Mouse (Mus musculus): ENCODE data around the gene Otp. TPM values are rescaled to one million over a fixed set of nuclear protein-coding genes. Genes with fewer than 3 reads are reported as not detected.

Gene Otp
- polyA plus RNA-seq, 1 experiment from 2014 or later, result not detected

DNA sequence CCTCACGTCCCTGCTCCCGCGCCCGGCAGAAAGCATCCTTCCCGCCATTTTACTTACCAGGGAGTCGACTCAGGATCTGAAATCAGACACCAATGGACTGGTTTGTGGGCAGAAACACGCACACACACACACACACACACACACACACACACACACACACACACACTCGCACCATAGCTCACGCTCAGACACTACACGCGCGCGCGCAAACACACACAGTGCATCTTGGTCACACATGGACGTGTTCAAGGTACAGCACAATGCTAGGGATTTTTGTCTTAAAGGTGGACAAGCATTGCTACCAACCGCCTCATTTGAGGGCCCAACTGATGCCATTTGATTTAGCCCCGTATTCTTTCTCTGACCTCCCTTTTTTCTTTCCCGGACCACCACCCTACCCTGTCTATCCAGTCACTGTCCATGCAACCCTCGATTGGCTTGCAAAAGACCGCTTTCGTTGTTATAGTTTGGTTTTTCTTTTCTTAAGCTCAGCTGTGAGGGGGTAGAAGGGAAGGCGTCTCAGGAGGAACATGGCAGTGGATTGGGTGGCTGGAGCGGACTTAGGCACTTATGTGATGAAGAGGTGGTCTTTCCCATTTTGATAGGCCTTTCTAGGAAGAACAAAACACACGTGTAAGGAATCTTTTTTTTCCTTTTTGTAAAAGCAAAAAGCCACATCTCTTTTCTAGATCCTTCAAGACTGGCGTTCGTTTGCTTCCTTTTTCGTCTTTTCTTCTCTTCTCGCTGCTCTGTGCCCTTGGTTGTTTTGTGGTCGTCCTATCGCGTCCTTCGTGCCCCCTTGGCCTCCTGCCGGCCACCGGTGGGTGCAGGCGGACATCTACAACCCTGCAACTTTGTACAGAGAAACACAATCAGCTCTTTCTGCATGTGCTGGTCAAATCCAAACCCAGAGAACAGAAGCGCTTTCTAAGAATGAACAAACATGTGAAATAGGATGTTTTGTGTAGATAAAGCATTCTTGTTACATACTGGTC is 8.9 kb downstream of the Otp start:
- 3% methylated on average over 36 of the region's 36 CpGs for WGBS
- ATAC-seq (ENCODE audit: insufficient number of reproducible peaks, insufficient read depth, low FRiP score, low read depth), result no peak
- Histone ChIP-seq H3K36me3 (ENCODE audit: control insufficient read depth, insufficient read depth, low read length) (no peaks in the 10 kb centered on the region), H3K27me3 (ENCODE audit: control insufficient read depth, insufficient read depth, low read length) (peaks cover 87% of the 10 kb centered on the region), H3K9ac (replicated peaks; ENCODE audit: low read depth, low read length) (no peak overlapping the region), H3K9me3 (ENCODE audit: control insufficient read depth, low read depth, low read length) (no peaks in the 10 kb centered on the region), H3K4me2 (replicated peaks; ENCODE audit: low read depth, low read length) (peak overlapping the region; percentile 76), H3K4me3 (ENCODE audit: low read depth, low read length) (peak overlapping the region; percentile 40), H3K4me1 (ENCODE audit: control insufficient read depth, insufficient read depth, low read length) (peaks cover 13% of the 10 kb centered on the region), H3K27ac (ENCODE audit: low read length) (no peak overlapping the region)

DNA sequence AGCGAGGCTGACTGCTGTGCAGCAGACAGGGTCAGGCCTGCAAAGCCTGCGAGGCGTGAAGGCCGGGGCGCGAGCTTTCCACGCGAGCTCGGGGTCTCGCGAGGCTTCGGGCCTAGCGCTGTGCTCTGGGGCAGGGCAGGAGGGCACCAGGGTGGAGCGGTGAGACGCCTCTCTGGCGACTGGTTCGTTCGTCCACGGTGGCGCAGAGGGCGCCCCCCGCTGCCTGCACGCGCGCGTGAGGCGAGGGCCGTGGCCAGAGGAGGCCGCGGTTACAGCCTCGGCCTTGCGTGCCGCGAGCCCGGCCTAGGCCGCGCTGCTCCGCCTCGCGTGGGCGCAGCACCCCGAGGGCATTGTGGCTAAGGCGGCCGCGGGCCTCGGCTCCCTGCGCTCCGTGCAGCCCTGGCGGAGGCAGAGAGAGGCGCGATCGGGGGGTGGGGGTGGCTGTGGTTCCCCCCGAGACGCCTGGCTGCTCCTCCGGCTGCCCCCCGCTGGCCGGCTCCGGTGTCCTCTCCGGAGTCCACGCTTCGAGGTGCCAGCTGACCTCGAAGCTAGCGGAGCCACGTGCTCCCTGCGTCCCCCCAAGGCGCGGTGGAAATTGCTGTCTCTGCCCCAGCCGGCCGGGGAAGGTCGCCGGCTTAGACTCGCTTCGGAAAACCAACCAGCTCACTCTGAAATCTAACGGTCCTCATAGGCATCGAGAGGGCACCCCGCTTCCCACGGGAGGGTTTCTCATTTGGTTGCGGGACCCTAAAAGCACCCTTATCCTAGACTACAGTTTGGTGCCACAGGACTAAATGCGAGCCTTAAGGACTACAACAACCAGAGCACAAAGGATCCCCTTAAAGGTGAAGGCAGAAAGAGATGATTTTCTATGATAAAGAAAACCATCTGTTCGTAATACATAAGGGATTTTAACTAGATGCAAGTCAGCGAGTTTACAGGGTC is 10.2 kb downstream of the Otp start:
- peak overlapping the region; percentile 19; the same call in 1 of the 2 replicates for H3K4me3 ChIP-seq (ENCODE audit: low read depth, low read length)
- H3K9ac ChIP-seq (replicated peaks; ENCODE audit: low read depth, low read length), result no peak overlapping the region
- H3K27ac ChIP-seq (ENCODE audit: low read length), result no peak overlapping the region
- ATAC-seq (ENCODE audit: insufficient number of reproducible peaks, insufficient read depth, low FRiP score, low read depth), result peak; percentile 33; the same call in 1 of the 2 replicates
- 1% methylated on average over 80 of the region's 81 CpGs for WGBS
- H3K4me2 ChIP-seq (replicated peaks; ENCODE audit: low read depth, low read length), result peak overlapping the region; percentile 29; the same call in 1 of the 2 replicates
- peaks cover 81% of the 10 kb centered on the region for H3K27me3 ChIP-seq (ENCODE audit: control insufficient read depth, insufficient read depth, low read length)
- peaks cover 13% of the 10 kb centered on the region for H3K4me1 ChIP-seq (ENCODE audit: control insufficient read depth, insufficient read depth, low read length)
- H3K36me3 ChIP-seq (ENCODE audit: control insufficient read depth, insufficient read depth, low read length), result no peaks in the 10 kb centered on the region
- H3K9me3 ChIP-seq (ENCODE audit: control insufficient read depth, low read depth, low read length), result no peaks in the 10 kb centered on the region

DNA sequence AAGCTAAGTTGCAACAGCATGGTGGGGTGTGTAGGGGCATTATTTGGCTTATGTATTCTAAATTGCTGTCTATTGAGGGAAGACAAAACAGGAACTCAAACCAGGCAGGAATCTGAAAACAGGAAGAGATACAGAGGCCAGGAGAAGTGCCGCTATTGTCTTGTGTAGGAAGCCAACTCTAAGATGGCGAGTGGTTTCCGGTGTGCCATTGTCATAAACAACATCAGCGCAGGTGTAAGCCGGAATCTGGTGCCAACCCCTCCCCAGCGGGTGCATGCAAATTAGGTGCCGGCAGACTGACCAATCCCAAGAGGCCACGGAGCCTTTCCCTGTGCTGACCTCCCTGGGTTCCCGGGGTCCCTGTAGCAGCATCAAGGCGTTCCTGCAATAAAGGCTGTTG is 32.4 kb downstream of the Otp start:
- 92% methylated on average over 10 of the region's 10 CpGs for WGBS
- no peaks in the 10 kb centered on the region for H3K4me1 ChIP-seq (ENCODE audit: control insufficient read depth, insufficient read depth, low read length)
- no peak for ATAC-seq (ENCODE audit: insufficient number of reproducible peaks, insufficient read depth, low FRiP score, low read depth)
- H3K4me3 ChIP-seq (ENCODE audit: low read depth, low read length), result no peak overlapping the region
- no peak overlapping the region for H3K27ac ChIP-seq (ENCODE audit: low read length)
- no peak overlapping the region for H3K4me2 ChIP-seq (replicated peaks; ENCODE audit: low read depth, low read length)
- no peak overlapping the region for H3K9ac ChIP-seq (replicated peaks; ENCODE audit: low read depth, low read length)
- no peaks in the 10 kb centered on the region for H3K27me3 ChIP-seq (ENCODE audit: control insufficient read depth, insufficient read depth, low read length)
- H3K36me3 ChIP-seq (ENCODE audit: control insufficient read depth, insufficient read depth, low read length), result no peaks in the 10 kb centered on the region
- no peaks in the 10 kb centered on the region for H3K9me3 ChIP-seq (ENCODE audit: control insufficient read depth, low read depth, low read length)

DNA sequence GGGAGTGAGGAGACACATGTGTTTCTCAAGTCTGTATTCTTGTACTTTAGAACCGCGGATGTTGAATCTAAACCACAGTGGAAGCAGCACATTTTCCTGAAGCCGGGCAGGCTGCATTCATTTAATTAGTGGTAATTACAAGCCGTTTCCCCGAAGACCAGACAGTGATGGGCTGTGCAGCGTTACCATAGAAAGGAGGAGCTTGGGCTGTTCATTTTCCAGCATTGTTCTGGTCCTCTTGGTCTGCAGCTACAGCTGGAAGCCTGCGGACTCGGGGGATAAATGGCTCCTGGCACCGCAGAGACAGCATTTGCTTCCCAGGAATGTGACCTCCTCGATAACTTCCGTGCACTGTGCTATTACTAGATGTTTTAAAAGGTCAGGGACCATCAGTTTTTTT is 37.6 kb downstream of the Otp start:
- WGBS, result 13% methylated on average over 11 of the region's 11 CpGs
- H3K27me3 ChIP-seq (ENCODE audit: control insufficient read depth, insufficient read depth, low read length), result no peaks in the 10 kb centered on the region
- H3K27ac ChIP-seq (ENCODE audit: low read length), result no peak overlapping the region
- no peak overlapping the region for H3K4me3 ChIP-seq (ENCODE audit: low read depth, low read length)
- H3K9ac ChIP-seq (replicated peaks; ENCODE audit: low read depth, low read length), result no peak overlapping the region
- no peaks in the 10 kb centered on the region for H3K36me3 ChIP-seq (ENCODE audit: control insufficient read depth, insufficient read depth, low read length)
- no peaks in the 10 kb centered on the region for H3K4me1 ChIP-seq (ENCODE audit: control insufficient read depth, insufficient read depth, low read length)
- 0 out of 2 replicates have a peak overlapping the region, but pooled peaks have one; percentile 6 for H3K4me2 ChIP-seq (replicated peaks; ENCODE audit: low read depth, low read length)
- H3K9me3 ChIP-seq (ENCODE audit: control insufficient read depth, low read depth, low read length), result no peaks in the 10 kb centered on the region
- ATAC-seq (ENCODE audit: insufficient number of reproducible peaks, insufficient read depth, low FRiP score, low read depth), result no peak

DNA sequence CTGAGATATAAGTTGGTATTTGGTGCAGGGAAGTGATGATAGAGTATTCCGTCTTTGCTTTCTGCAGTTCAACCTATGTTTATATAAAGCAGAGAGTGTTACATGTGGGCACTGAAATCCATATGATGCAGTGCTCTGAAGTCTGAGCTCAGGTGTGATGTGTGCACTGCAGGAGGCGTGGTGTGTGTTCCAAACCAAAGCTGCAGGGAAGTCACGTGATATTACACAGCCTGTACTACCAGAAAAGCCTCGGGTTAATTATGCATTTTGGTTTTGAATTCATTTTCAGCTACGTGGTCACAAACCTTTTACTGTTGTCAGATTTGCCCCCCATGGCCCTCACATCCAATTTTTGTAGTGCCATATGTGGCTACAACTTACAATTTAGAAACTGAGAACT is 40.3 kb downstream of the Otp start:
- no peaks in the 10 kb centered on the region for H3K36me3 ChIP-seq (ENCODE audit: control insufficient read depth, insufficient read depth, low read length)
- WGBS, result 70% methylated on average over 5 of the region's 5 CpGs
- no peak overlapping the region for H3K9ac ChIP-seq (replicated peaks; ENCODE audit: low read depth, low read length)
- H3K27ac ChIP-seq (ENCODE audit: low read length), result no peak overlapping the region
- H3K4me1 ChIP-seq (ENCODE audit: control insufficient read depth, insufficient read depth, low read length), result no peaks in the 10 kb centered on the region
- H3K4me3 ChIP-seq (ENCODE audit: low read depth, low read length), result no peak overlapping the region
- H3K27me3 ChIP-seq (ENCODE audit: control insufficient read depth, insufficient read depth, low read length), result no peaks in the 10 kb centered on the region
- H3K9me3 ChIP-seq (ENCODE audit: control insufficient read depth, low read depth, low read length), result no peaks in the 10 kb centered on the region
- no peak for ATAC-seq (ENCODE audit: insufficient number of reproducible peaks, insufficient read depth, low FRiP score, low read depth)
- H3K4me2 ChIP-seq (replicated peaks; ENCODE audit: low read depth, low read length), result no peak overlapping the region

DNA sequence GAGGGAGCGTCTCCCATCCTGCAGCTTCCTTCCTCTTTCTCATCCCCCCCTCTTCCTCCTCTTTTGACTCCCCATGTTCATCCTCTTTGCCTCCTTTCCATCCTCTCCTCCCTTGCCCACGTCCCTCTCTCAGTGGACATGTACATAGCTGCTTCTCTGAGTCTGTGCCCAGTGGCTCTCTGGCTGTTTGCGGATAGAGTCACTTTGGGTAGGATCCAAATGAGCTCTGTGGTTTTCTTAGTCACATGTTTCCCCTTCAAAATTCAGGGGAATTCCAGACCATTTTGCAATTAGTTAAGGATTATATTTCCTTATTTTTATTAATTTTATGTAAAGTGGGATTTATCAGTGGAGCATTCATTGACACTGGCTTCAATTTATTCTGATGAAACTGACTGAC is 52.7 kb downstream of the Otp start:
- no peak overlapping the region for H3K4me3 ChIP-seq (ENCODE audit: low read depth, low read length)
- no peak overlapping the region for H3K27ac ChIP-seq (ENCODE audit: low read length)
- no peak overlapping the region for H3K4me2 ChIP-seq (replicated peaks; ENCODE audit: low read depth, low read length)
- H3K9me3 ChIP-seq (ENCODE audit: control insufficient read depth, low read depth, low read length), result no peaks in the 10 kb centered on the region
- ATAC-seq (ENCODE audit: insufficient number of reproducible peaks, insufficient read depth, low FRiP score, low read depth), result no peak
- no peak overlapping the region for H3K9ac ChIP-seq (replicated peaks; ENCODE audit: low read depth, low read length)
- no peaks in the 10 kb centered on the region for H3K27me3 ChIP-seq (ENCODE audit: control insufficient read depth, insufficient read depth, low read length)
- 70% methylated on average over 3 of the region's 3 CpGs for WGBS
- no peaks in the 10 kb centered on the region for H3K36me3 ChIP-seq (ENCODE audit: control insufficient read depth, insufficient read depth, low read length)
- H3K4me1 ChIP-seq (ENCODE audit: control insufficient read depth, insufficient read depth, low read length), result no peaks in the 10 kb centered on the region

Other genes with a start within 250 kb of the Otp start
- 251 and 266 TPM in 2 replicates for gene Tbca, start 86.7 kb upstream of the Otp start, polyA plus RNA-seq (2014; fragmentation: Nextera tagmentation; extraction: Ambion mirVana)
- 24.3 and 26.5 TPM in 2 replicates for gene Wdr41, start 100.7 kb downstream of the Otp start, polyA plus RNA-seq (2014; fragmentation: Nextera tagmentation; extraction: Ambion mirVana)